Mouse (Mus musculus) right cerebral cortex, postnatal 4 days (tissue): ENCODE results near the gene Nup205.

Experiments
- DNase-seq: peaks from one replicate; pipeline ENCODE4 v3.0.0-alpha.2; 2022

The Nup205 gene

DNA sequence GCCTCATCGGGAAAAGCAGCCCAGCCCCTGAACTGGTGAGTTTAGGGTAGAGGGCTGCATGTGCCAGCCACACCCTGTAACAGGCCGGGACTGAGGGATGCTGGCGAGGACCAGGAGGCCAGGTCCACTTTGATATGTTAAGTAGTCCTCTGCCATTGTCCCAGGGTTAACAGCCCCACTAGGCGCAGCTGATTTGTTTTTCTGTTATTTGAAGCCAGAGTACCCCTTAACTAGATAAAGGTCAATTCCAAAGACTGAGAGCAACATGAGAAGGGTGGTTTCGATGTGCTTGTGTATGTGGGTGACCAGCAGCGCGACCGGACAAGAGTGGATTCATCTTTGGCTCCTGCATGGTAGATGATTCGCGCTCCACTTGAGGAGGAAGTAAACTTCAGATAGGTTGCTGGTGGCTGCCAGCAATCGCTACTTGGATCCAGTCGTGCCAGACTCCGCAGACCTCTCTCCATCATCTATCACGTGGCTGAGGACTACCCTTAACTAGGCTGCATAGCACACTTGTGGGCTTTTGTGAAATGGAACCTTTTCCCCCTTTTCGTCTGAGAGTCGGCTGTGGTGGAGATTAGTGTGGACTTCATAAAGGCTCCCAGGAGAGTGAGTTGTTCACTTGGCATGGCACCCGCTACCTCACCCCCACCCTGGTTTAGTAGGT lies 74.7 kb downstream of the Nup205 start:
- DNase-seq, result no peak

DNA sequence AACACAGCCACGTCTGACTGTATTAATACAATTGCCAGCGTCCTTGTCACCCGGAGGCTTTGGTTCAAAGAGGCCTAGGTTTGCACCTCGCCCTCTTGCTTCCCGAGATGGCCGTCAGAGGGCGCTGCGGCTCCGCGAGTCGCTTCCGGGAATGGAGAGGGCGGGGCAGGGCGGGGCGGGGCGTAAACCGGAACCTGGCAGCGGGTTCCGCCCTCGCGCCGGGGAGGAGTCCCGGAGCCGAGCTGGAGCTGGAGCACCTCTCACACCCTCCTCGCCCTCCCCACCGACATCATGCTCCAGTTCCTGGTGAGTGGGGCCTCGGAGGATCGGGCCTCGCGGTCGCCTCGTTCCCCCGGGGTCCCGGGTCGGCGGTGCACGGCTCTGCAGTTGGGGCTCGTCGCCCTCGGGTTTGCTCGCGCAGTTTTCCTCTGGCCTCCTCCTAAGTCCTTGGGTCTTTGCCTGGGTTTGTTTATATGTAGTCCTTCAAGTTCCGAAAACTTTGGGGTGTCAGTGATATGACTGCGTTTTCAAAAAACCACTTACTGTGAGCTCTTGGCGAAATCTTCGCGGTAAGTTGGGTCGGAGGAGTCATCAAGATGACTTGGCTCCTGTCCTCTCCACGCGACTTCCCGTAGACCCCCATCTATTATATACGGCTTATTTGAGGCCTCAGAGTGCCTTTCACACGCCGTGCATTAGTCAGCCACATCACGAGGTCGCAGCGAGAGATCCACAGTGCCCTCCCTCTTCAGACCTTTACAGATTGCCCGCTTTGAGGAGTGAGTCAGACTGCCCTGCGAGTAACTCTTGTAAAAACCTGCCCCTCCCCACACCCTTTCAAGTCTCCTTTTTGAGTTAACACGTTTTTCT lies 75.5 kb downstream of the Nup205 start:
- DNase-seq, result peak; percentile 96

DNA sequence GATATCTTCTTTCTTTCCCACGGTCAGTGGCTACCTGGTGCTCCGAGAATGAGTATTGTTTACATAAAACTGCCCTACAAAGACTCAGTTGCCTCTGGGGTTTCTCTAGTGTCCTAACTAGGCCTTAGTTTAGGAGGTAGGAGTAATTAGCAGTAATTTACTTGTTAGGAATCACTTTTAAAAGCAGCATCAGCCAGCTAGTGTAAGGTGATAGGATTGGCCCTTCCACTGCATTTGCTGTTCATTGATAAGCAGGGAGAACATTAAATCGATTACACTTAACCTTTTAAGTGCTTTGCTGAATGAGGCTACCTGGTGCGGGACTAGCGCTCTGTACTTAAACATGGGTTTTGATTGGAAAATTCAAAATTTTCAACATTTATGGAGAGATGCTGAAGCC lies 76.3 kb downstream of the Nup205 start:
- DNase-seq, result no peak

DNA sequence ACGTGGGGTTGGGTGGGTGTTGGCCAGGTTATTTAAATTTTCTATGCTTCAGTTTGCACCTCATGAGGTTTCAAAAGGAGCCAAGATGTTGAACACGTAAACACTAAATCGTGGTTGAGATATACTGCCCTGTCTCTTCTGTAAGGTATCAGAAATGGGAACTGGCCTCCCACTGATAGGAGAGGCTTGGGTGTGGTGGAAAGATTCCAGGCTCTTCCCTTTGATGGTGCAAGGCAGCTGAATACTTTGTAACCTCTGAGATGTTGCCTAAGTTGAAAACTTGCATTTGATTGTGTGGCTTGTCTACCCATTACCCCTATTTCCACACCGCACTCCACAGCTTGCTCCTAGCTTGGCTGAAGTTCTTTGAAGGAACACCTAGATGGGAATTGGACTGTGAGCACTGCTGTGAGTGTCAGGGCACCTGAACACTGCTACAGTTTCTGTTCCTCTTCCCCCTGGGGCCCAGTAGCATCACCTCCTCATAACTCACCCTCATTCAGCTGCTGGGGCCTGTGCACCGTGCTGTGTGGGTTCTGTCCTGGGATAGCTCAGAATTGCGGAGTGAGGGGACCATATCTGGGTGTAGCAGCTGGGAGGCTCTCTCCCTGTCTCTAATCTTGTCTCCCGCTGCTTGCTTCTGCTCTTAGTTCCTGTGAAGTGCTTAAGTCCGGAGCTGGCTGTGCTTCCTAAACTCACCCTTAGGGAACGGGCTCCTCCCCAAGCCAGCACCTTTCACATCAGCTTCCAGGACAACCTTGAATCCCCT lies 77.1 kb downstream of the Nup205 start:
- DNase-seq, result no peak

DNA sequence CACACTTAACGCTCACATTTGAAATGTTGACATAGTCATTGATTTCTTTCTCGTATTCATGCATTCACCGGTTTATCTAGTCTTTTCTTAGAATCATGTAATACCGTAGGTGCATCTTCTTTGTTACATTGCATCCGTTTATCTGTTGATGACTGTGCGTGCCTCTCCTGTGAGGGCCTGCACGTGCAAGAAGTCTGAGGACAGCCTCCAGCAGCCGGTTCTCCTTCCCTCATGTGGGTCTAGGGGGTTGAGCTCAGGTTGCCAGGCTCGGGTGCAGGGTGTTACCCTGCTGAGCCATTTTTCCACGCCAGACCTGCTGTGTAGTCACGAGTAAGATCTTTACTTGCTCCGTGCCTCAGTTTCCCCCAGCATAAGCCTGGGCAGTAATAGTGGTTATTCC lies 77.8 kb downstream of the Nup205 start:
- DNase-seq, result no peak

DNA sequence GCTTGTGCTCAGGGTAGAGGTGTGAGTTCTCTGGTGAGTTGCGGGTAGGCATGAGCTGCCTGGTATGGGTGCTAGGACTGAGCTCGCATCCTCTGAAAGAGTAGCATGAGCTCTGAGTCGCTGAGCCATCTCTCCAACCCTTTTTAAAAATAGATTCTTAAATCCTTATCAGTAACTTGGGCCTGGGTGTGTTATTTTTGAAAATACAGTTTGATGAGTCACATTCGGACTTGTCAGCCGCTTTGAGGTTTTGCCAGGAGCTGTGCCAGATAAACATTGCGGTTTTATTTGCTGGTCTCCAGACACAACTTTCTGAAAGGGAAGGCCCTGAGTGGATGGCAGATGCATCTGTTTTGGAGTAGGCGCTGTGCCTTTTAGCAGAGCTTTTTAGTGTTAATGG lies 79.5 kb downstream of the Nup205 start:
- no peak for DNase-seq

DNA sequence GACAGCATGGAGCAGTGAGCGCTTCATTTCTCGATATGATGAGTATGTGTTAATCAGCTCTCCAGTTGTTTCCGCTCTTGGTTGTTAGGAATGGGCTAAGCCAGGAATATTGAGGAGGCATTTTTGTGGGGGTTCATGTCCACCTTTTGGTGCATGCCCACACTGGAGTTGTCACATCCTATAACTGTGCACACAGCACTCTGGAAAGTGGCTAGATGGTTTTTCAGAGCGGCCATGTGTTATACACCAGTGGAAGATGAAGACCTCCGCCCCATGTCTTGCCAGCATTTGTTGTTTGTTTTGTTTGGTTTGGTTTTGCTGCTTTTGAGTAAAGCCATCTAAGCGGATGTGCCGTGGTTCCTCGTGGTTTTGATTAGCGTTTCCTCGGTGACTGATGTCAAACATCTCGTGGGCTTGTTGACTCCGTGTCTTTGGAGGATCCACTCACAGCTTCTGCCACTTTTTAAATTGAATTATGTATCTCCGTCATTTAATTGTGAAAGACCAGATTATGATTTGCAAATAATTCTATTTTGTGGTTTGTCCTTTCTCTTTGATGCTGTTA lies 80.5 kb downstream of the Nup205 start:
- DNase-seq, result no peak

DNA sequence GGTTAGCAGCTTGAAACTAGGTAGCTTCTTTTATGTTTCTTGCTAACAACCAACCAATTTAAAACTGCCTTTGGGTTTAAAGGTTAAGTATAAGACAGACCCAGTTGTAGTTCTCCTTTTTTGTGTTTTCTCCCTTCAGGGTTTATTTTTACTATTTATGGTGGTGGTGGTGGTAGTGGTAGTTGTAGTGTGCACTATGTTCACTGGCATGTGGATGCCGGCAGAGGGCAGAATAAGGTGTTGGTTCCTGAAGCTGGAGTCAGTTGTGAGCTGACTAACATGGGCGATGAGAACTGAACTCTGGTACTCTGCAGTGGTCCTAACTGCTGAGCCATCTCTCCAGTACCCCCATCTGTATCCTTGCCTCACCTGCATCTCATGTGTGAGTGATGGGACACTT lies 81.7 kb downstream of the Nup205 start:
- no peak for DNase-seq

DNA sequence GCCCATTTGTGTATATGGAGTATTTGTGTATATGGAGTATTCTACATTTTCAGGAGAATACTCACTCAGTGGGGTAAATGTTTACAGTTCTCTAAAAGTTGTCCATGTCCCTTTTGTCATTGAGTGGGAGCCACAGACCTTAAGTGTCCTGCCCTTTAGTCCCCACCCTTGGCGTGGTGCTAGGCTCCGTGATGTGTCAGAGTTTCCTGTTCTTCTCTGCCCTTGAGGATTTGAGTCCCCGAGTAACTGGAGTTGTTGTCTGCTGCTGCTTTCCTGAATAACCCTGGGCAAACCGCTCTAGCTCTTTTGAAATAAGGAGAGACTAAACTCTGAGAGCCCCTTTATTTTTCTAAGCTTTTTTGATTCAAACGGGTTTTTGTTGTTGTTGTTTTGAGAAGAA lies 82.3 kb downstream of the Nup205 start:
- no peak for DNase-seq

DNA sequence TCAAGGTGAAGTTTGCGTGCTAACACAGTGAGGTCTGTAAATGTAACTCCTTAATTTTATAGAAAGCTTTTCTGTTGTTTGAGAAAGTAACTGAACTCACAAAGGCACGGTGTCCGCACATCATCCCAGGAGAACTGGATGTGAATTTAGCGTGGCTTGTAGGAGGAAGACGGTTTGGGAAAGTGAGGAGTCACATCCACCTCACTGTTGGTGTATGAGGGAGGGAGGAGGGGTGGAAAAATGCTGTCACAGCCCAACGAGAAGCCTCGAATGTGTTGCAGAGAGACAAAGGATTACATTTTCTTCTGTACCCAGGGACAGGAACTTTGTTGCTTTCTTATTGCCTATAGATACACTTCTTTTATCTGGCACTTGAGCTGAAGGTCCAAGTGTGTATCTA lies 83.3 kb downstream of the Nup205 start:
- DNase-seq, result no peak

DNA sequence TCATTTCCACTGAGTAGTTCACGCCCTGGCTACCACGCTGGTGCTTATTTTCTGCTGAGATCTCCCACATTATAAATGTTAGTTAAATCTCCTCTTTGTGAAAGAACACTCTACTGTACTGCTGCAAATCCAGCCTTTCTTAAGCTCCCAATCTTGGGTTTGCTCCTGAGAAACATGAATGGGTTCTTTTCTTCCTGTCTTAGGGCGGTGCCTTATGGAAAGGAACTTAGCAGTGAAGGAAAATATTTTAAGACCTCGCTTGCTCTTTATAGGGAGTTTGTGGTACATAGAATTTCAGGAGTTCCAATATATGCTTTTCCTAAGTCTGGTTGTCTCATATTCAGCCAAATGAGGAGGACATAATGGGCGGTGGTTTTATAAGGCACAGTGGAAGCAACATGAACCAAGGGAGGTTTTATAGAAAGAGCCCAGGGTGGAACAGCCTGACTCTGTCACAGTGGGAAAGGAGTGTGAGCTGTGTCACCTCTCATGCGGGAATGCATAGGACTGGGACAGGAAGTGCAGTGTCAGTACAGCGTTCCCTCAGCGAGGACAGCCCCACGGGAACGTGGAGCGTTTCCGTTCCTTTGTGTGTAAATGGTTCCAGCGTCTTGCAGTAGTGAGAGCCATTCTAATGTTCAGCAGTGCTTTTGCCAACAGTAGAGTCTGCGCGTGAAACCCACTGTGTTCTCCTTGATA lies 88.5 kb downstream of the Nup205 start:
- DNase-seq, result no peak

DNA sequence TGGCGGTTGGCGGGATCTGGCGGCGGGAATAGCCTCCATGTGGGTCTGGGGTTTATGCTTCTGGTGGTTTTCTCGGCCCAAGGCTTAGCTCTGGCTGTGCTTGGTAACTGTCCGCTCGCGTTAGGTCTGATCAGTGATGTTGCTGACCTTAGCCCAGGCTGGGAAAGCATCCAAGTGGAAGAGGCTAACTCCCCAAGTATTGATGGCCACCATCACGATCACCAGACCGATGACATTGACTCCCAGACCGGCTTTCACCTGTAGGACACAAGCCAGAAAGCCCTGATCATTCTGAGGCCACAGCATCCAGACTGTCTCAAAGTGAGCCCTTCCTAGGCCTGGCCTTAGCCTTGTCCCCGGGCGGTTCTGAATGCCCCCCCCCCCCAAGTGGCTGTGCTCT lies 91.5 kb downstream of the Nup205 start:
- no peak for DNase-seq

DNA sequence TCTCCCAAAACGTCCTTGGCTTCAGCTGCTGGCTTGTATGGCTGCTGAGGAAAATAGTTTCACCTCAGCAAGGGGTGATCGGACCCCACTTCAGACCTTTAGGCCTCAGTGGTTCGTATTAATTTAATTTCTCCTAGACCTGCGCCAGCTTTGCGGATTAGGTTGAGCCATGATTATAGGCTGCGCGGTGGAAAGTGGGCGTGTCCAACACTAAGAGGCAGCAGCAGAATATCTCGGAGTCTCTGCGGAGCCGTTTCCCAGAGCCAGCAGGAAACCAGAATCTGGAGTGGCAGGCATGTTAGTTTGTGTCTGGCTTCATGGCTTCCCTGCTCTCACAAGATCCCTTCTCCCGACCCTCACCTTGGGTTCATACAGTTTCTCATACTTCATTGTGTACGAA lies 92.4 kb downstream of the Nup205 start:
- DNase-seq, result no peak

DNA sequence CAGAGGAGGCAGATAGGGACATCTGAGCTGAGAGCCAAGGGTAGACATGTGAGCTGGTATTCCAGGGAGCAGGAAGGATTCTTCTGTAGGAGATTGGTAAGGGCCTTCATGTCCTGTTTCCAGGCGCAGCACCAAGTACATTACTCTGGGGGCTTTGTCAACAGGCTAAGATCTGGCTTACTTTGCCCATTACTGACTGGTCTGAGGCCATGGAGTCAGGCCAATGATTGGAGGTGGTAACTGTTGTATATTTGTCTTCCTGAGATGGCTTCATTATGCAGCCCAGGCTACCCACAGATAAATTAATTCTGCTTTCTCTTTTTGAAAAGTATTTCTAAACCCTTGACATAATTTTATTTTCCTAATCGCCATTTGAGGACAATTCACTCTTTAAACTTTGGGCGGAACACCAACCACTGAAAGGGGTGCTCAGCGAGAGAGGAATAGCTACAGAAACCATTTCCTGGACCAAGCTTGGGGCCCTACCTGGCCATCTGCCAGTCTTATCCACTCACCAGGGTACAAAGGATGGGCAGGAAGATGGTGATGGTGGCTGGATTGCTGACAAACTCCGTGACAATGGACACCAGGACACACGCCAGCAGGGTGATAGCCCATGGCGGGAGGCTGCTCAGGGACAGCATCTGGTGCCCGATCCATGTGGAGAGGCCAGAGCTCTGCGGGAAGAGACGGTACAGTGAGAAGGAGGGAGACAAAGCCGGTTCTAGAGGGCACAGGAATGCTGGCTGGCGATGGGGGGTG lies 94.1 kb downstream of the Nup205 start:
- peak; percentile 16 for DNase-seq

DNA sequence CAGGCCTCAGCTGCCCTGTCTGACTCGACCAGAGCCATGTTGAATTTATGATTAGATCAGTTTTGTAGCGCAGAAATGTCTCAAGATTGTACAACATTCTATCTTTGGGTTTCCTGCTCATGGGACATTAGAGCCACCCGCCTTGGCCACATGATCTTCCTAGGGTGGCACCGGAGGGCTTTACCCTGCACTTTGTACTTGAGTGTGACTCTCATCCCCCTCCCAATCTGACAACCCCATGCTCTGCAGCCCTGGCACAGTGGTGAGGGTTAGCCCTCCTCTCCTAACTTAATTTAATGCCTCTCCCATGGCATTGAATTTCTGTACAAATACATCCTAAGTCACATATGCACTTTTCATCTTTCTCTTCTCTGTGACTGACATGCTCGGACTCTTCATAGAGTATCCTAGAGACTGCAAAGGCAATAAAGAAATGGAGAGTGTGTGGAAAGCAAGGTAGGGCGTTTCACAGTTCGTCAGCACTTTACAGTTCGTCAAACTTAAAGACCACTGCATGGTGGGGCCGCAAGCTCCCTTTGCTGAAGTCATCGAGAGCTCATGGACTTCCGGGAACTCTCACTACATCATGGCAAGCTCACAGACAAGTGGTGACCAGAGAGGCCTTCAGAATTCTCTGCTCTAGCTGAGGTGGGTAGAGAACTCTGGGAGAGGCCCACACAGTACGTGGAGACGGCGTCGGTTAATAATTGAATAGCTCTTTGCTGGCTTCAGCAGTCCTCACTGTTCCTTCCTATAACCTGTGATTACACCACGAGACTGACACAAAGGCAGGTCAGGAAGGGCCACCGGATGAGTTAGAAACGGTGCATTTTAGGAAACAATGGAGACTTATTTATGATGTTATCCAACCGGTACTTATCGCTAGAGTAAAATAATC lies 94.9 kb downstream of the Nup205 start:
- DNase-seq, result no peak

DNA sequence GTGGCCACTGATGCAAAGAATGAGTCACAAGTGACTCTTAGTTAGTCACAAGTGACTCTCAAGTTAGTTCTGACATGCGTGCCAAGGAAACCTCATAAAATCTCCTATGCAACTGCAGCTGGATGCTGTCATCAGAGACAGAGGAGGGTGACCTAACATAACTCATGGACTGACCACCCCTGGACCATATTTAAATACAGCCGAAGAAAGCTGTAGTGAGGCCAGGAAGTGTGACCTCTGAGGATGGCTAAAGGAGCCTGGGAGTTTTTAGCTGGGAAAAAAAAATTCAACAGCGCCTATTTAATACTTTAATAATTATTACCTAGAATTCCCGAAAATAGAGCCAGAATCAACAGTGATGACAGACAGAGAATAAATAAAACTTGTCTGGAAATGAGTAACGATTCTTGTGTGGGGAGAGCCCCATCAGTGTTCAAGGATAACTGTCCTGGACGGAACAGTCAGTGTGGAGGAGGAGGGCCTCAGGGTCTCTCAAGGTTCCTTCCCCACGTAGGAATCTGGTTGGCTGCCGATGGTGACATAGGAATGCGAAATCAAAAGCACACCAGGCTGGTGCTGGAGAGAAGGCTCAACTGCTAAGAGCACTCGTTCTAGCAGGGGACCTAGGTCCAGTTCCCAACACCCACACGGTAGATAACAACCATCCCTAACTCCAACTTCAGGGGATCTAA lies 96.3 kb downstream of the Nup205 start:
- no peak for DNase-seq

DNA sequence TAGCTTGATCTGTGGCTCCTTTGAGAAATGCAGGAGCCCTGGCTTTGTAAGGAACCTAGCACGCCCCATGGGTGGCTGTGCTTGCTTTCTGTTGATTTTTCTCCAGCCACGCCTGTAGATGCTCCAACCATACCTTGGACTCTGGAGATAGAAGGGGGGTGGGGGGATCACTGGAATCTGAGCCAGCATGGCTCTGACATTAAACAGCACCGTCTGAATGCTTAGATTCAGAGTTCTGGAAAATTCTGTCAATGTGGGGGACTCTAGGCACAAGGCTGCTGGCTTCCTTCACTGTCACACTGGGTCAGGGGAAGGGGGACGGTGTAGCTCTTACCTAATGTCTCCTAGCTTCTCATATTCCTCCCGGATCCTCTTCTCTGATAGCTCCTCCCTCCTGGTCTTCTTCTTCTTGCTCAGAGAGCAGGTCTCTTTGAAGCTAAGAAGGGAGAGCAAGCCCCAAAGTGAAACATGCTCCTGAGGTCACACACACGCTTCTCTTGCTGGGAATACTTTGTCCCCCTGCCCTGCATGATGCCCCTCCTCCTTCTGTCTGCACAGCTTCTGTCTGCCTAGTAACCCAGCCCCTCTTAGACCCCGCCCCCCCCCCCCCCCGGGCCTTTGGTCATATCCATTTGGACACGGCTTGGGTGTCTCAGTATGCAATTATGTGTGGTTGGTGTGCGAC lies 100.8 kb downstream of the Nup205 start:
- DNase-seq, result no peak

DNA sequence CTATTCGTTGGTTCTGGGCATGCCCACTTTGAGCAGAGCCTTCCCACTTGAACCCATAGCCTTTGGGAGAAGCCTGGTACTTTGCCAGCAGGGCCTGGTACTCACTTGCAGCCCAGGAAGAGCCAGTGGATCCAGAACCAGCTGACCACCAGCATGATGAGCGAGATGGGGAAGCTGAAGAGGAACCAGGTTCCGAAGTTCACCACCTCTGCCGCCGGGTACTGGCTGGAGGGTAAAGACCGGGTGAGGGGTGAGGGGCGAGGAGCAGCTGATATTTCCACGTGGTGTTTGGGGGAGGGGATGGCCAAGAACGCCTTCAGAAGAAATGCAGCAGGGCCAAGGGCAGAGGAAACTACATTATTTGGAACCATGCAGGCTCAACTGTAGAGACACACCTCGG lies 102.1 kb downstream of the Nup205 start:
- no peak for DNase-seq

DNA sequence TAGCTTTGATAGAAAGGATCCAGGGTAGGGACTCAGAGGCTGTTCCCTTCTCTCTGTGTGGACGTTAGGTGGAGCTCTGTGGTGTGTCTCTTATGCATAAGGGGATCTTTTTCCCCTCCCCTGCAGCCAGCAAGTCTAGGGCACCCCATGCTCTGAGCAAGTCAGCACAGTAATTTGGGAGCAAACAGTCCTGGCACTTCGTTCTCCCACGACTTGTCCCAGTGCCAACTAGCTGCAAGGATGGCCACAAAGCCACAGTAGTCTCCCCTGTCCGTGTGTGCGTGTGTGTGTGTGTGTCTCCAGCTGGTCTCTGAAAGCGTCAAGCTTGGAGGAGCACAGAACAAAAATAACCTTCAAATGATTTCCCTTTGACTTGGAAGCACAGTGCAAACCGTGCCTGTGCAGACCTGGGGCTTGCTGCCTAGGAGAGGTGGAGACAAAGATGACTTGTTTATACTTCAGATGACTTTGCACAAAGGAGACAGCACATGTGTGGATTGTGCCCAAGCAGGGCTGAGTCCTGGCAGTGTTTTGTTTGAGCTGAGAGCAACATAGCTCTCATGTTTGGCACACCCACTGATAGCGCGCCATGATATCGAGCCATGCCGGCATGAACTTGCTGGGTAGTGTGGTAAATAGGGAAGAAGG lies 111.0 kb downstream of the Nup205 start:
- DNase-seq, result peak; percentile 53
